Mouse (Mus musculus) heart, adult 2 months (tissue): Measurements from ENCODE around the gene Mfng. TPM values are rescaled to one million over a fixed set of nuclear protein-coding genes. Genes with fewer than 3 reads are reported as not detected.

Experiments
- DNase-seq, 2 experiments: peaks; one replicate each; pipeline ENCODE4 v3.0.0; 2021
- H3K27ac ChIP-seq: fragments of 200-600 bp; 2 replicates; pipeline ENCODE4 v1.8.1; 2022
- H3K27me3 ChIP-seq: fragments of 200-500 bp; 2 replicates; pipeline ENCODE4 v1.6.1; 2012; ENCODE audit warnings: mild to moderate bottlenecking, low read length, inconsistent platforms, mixed read lengths; ENCODE audit not compliant: control insufficient read depth, insufficient read depth
- H3K36me3 ChIP-seq: fragments of 200-500 bp; 2 replicates; pipeline ENCODE4 v1.6.1; 2012; ENCODE audit warnings: low read length, inconsistent platforms; ENCODE audit not compliant: control insufficient read depth, insufficient read depth
- H3K4me1 ChIP-seq: fragments of 200-500 bp; 2 replicates; pipeline ENCODE4 v1.6.1; 2011; ENCODE audit warnings: low read length; ENCODE audit not compliant: control insufficient read depth, insufficient read depth
- H3K4me3 ChIP-seq: fragments of 200-600 bp; 2 replicates; pipeline ENCODE4 v1.8.1; 2022
- H3K79me2 ChIP-seq: fragments of 200-500 bp; replicated peaks from 2 replicates; pipeline ENCODE4 v1.6.1; 2012; ENCODE audit warnings: mild to moderate bottlenecking, inconsistent platforms, low read length, moderate library complexity, mixed read lengths; ENCODE audit not compliant: control insufficient read depth, insufficient read depth
- H3K9ac ChIP-seq: fragments of 200-500 bp; 2 replicates; pipeline ENCODE4 v1.6.1; 2012; ENCODE audit warnings: low read depth, mild to moderate bottlenecking, control low read depth, inconsistent platforms, low read length, mixed read lengths
- CTCF ChIP-seq: fragments of 200-600 bp; IDR thresholded peaks from 2 replicates; pipeline ENCODE4 v1.8.1; 2022; ENCODE audit warnings: antibody characterized with exemption, mild to moderate bottlenecking, moderate library complexity
- EP300 ChIP-seq: fragments of 200-500 bp; IDR thresholded peaks from 2 replicates; pipeline ENCODE4 v1.6.1; 2011; ENCODE audit warnings: low read depth, low read length, control low read depth; ENCODE audit not compliant: insufficient read depth
- POLR2A ChIP-seq: fragments of 200-500 bp; IDR thresholded peaks from 2 replicates; pipeline ENCODE4 v1.6.1; 2011; ENCODE audit warnings: mild to moderate bottlenecking, low read depth, low read length, control low read depth; ENCODE audit not compliant: insufficient read depth
- WGBS: fragments of 180-500 bp; shearing (Covaris S2); methylation state at CpG from one replicate; pipeline ENCODE4 v1.1.7; 2018; 5-methylcytosine and 5-hydroxymethylcytosine counted together
- intact Hi-C: fragments of 180-260 bp; cut with DNase I; formaldehyde crosslinking; loops from one replicate; pipeline ENCODE4 v1.15.1; 2025
- polyA plus RNA-seq: library from polyadenylated mRNA; depleted of rRNA; stranded (reverse); fragments of >200 nt; gene quantifications from 2 replicates; pipeline ENCODE4 v1.2.3, GENCODE M21; 2012
- total RNA-seq, 2 experiments: library from RNA; stranded (reverse); gene quantifications; 2 replicates each; pipeline ENCODE4 v1.2.3; 2021

The Mfng gene
- total and polyA plus RNA-seq, 3 experiments, result 11.1 to 19.1 (median 11.6) TPM

- H3K27ac ChIP-seq, result peak overlapping the region; percentile 36; the same call in 1 of the 2 replicates
- no peak overlapping the region for H3K9ac ChIP-seq
- intact Hi-C loops, result no loop called here
- no peaks in the 10 kb centered on the region for H3K27me3 ChIP-seq
- H3K79me2 ChIP-seq, result no peaks in the 10 kb centered on the region
- DNase-seq, result no peak
- peak; percentile 34 for TF ChIP-seq CTCF
- TF ChIP-seq POLR2A, result no peak
- TF ChIP-seq EP300, result no peak
- WGBS, result 63% methylated on average over 14 of the region's 14 CpGs
- no peak overlapping the region for H3K4me3 ChIP-seq
- peaks cover 6% of the 10 kb centered on the region; the same call in 1 of the 2 replicates for H3K36me3 ChIP-seq
- peaks cover 35% of the 10 kb centered on the region for H3K4me1 ChIP-seq
Observed at GRCm38 (mm10) chr15:78782348-78783103, 9.3 kb upstream of the Mfng start.

GRCm38 (mm10) chr15:78780908-78781307, 7.6 kb upstream of the Mfng start:
- Histone ChIP-seq H3K4me1 (peaks cover 23% of the 10 kb centered on the region), H3K36me3 (peaks cover 3% of the 10 kb centered on the region; the same call in 1 of the 2 replicates), H3K79me2 (no peaks in the 10 kb centered on the region), H3K4me3 (no peak overlapping the region), H3K9ac (no peak overlapping the region), H3K27ac (peak overlapping the region; percentile 48), H3K27me3 (no peaks in the 10 kb centered on the region)
- DNase-seq, result peak in 1 of 2 experiments; percentile 44
- 81% methylated on average over 7 of the region's 7 CpGs for WGBS
- TF ChIP-seq EP300, result no peak
- TF ChIP-seq POLR2A, result no peak
- TF ChIP-seq CTCF, result no peak
- intact Hi-C loops, result no loop called here

- peaks cover 3% of the 10 kb centered on the region; the same call in 1 of the 2 replicates for H3K36me3 ChIP-seq
- H3K79me2 ChIP-seq, result no peaks in the 10 kb centered on the region
- intact Hi-C loops, result no loop called here
- peak overlapping the region; percentile 48 for H3K27ac ChIP-seq
- 92% methylated on average over 14 of the region's 14 CpGs for WGBS
- H3K4me3 ChIP-seq, result no peak overlapping the region
- H3K9ac ChIP-seq, result no peak overlapping the region
- no peak for TF ChIP-seq CTCF
- peaks cover 20% of the 10 kb centered on the region for H3K4me1 ChIP-seq
- no peaks in the 10 kb centered on the region for H3K27me3 ChIP-seq
- DNase-seq, result no peak
Observed at GRCm38 (mm10) chr15:78780359-78780758, 7.1 kb upstream of the Mfng start.

- DNase-seq, result no peak
- TF ChIP-seq POLR2A (no peak), EP300 (no peak), CTCF (no peak)
- intact Hi-C loops, result no loop called here
- Histone ChIP-seq H3K79me2 (no peaks in the 10 kb centered on the region), H3K4me3 (no peak overlapping the region), H3K4me1 (peaks cover 16% of the 10 kb centered on the region), H3K27ac (no peak overlapping the region; the same call in 1 of the 2 replicates), H3K9ac (no peak overlapping the region), H3K36me3 (no peaks in the 10 kb centered on the region), H3K27me3 (no peaks in the 10 kb centered on the region)
- 92% methylated on average over 5 of the region's 5 CpGs for WGBS
Observed at GRCm38 (mm10) chr15:78779690-78780089, 6.4 kb upstream of the Mfng start.

GRCm38 (mm10) chr15:78779253-78779652, 6.0 kb upstream of the Mfng start:
- intact Hi-C loops, result no loop called here
- Histone ChIP-seq H3K4me1 (peaks cover 13% of the 10 kb centered on the region), H3K27me3 (no peaks in the 10 kb centered on the region), H3K79me2 (no peaks in the 10 kb centered on the region), H3K27ac (peak overlapping the region; percentile 72), H3K9ac (no peak overlapping the region), H3K36me3 (no peaks in the 10 kb centered on the region), H3K4me3 (no peak overlapping the region)
- 69% methylated on average over 8 of the region's 8 CpGs for WGBS
- no peak for DNase-seq
- peak; percentile 55 for TF ChIP-seq CTCF
- no peak for TF ChIP-seq EP300
- no peak for TF ChIP-seq POLR2A

GRCm38 (mm10) chr15:78778077-78778870, 5.0 kb upstream of the Mfng start:
- Histone ChIP-seq H3K36me3 (no peaks in the 10 kb centered on the region), H3K79me2 (no peaks in the 10 kb centered on the region), H3K4me3 (no peak overlapping the region), H3K27ac (peak overlapping the region; percentile 72), H3K27me3 (no peaks in the 10 kb centered on the region), H3K9ac (no peak overlapping the region), H3K4me1 (peaks cover 15% of the 10 kb centered on the region)
- intact Hi-C loops, result no loop called here
- peak; percentile 91 for DNase-seq
- 59% methylated on average over 14 of the region's 15 CpGs for WGBS
- peak; percentile 98 for TF ChIP-seq EP300
- peak; percentile 43; the same call in 1 of the 2 replicates for TF ChIP-seq POLR2A
- TF ChIP-seq CTCF, result peak; percentile 74
